Mouse (Mus musculus) kidney, adult 2 months (tissue): ENCODE data around the gene B3galnt2.

Experiments
- CTCF ChIP-seq: fragments of 200-500 bp; conservative IDR thresholded peaks from 2 replicates; pipeline ENCODE4 v1.5.1; 2011; ENCODE audit warnings: low read depth, mild to moderate bottlenecking, control low read depth, low read length, moderate library complexity, mixed read lengths; ENCODE audit not compliant: insufficient read depth, insufficient read length
- POLR2A ChIP-seq: fragments of 200-500 bp; IDR thresholded peaks from one replicate; pipeline ENCODE4 v1.6.1; 2011; ENCODE audit warnings: low read depth, low read length, control low read depth

GRCm38 (mm10) chr13:13993041-13993440 is 38.8 kb downstream of the B3galnt2 start:
- TF ChIP-seq POLR2A (no peak), CTCF (no peak)
